Mouse (Mus musculus) kidney, postnatal 0 days (tissue): ENCODE measurements at regions not wholly inside any gene's neighbourhood (a gene's known extent, or its start where the extent isn't known, plus 50 kb on each side); places are given as distances from the start of the nearest gene placed in this dataset.

ENCODE experiments used
- ATAC-seq: fragments of 200-750 bp; cut with Nextera tagmentation; replicated peaks from 2 replicates; pipeline ENCODE4 v1.8.0; 2017; ENCODE audit warnings: low read depth, moderate number of reproducible peaks, moderate TSS enrichment, moderate library complexity; ENCODE audit not compliant: low FRiP score
- DNase-seq: peaks from one replicate; pipeline ENCODE4 v3.0.0-alpha.2; 2016; ENCODE audit warnings: low spot score
- H3K27ac ChIP-seq: fragments of 300-500 bp; sonication (generic); 2 replicates; pipeline ENCODE4 v1.5.1; 2014; ENCODE audit warnings: mild to moderate bottlenecking
- H3K27me3 ChIP-seq: fragments of 300-500 bp; sonication (generic); 2 replicates; pipeline ENCODE4 v1.6.1; 2014; ENCODE audit warnings: low read length, mixed read lengths; ENCODE audit not compliant: insufficient read depth
- H3K36me3 ChIP-seq: fragments of 300-500 bp; sonication (generic); 2 replicates; pipeline ENCODE4 v1.6.1; 2014; ENCODE audit warnings: low read length, mixed read lengths; ENCODE audit not compliant: insufficient read depth
- H3K4me1 ChIP-seq: fragments of 300-500 bp; sonication (generic); replicated peaks from 2 replicates; pipeline ENCODE4 v1.6.1; 2014; ENCODE audit warnings: antibody characterized with exemption, low read length, mixed read lengths; ENCODE audit not compliant: insufficient read depth
- H3K4me2 ChIP-seq: fragments of 300-500 bp; sonication (generic); 2 replicates; pipeline ENCODE4 v1.6.1; 2014; ENCODE audit warnings: mild to moderate bottlenecking, low read length, moderate library complexity, mixed read lengths
- H3K4me3 ChIP-seq: fragments of 300-500 bp; sonication (generic); replicated peaks from 2 replicates; pipeline ENCODE4 v1.5.1; 2014; ENCODE audit warnings: low read depth, low read length
- H3K9ac ChIP-seq: fragments of 300-500 bp; sonication (generic); 2 replicates; pipeline ENCODE4 v1.6.1; 2014; ENCODE audit warnings: low read depth, low read length
- H3K9me3 ChIP-seq: fragments of 300-500 bp; sonication (generic); replicated peaks from 2 replicates; pipeline ENCODE4 v1.6.1; 2016; ENCODE audit warnings: low read length, inconsistent platforms, mixed read lengths
- CTCF ChIP-seq: IDR thresholded peaks from 2 replicates; pipeline ENCODE4 v1.5.1; 2016; ENCODE audit warnings: antibody characterized with exemption, low read depth, mild to moderate bottlenecking, moderate library complexity
- WGBS: fragments of 180-500 bp; shearing (Covaris S2); extraction: QIAGEN DNeasy Blood & Tissue Kit; methylation state at CpG from one replicate; pipeline ENCODE4 v1.1.7; 2014; 5-methylcytosine and 5-hydroxymethylcytosine counted together

DNA sequence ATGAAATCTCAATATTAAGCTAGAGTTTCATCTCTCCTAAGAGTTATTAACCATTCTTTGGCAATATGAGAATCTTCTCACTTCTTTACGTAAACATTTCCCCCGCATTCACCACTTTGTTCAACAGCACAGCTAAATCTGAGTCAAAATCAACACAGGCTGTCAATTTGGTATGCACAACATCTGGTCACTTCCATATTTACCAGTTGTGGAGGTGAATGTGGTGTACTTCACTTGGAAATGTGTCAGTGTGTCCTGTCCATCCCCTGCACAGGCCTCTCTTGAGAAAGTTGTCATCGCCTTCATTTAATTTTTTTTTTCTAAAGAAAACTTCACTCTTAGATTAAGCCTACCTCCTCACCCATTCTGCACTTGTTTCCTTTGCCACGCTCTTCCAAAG lies 550.4 kb downstream of the Otol1 start:
- Histone ChIP-seq H3K36me3 (no peaks in the 10 kb centered on the region), H3K27ac (no peak overlapping the region), H3K4me2 (no peak overlapping the region), H3K9me3 (no peaks in the 10 kb centered on the region), H3K27me3 (no peaks in the 10 kb centered on the region), H3K9ac (no peak overlapping the region), H3K4me3 (no peak overlapping the region), H3K4me1 (no peaks in the 10 kb centered on the region)
- 77% methylated on average over 4 of the region's 4 CpGs for WGBS
- no peak for ATAC-seq
- TF ChIP-seq CTCF: no peak
- DNase-seq: no peak

DNA sequence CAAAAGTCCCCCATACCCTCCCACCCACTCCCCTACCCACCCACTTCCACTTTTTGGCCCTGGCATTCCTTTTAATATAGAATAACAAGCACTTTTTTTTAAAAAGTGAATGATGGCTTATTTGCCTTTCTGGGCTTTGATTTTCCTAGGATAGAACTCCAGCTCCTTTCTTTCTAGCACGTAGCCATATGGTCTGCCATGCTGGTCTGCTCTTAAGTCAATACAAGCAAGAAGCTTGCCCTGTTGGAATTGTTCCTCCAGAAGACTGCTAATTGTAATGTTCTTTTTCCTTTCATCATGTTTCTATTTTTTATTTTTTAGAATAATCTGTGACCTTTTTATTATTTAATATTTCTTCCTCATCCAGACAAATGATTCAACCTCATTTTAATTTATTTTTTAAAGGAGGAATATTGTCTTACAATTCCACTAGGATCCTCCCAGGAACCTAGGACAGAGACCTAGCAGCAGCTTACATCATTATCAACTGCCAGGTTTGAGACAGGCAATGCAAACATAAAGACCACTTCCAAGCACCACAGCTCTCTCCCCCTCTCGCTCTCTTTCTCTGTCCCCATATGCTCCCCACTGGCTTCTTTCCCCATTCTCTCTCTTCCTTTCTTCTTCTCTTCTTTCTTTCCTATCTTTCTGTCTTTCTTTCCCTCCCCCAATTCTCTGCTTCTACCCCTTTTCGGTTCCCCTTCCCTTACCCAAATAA lies 558.9 kb downstream of the Otol1 start:
- TF ChIP-seq CTCF: no peak
- DNase-seq (no peak), ATAC-seq (no peak)
- Histone ChIP-seq H3K9ac (no peak overlapping the region), H3K27me3 (no peaks in the 10 kb centered on the region), H3K4me1 (no peaks in the 10 kb centered on the region), H3K4me3 (no peak overlapping the region), H3K36me3 (no peaks in the 10 kb centered on the region), H3K9me3 (no peaks in the 10 kb centered on the region), H3K4me2 (no peak overlapping the region), H3K27ac (no peak overlapping the region)
- 68% methylated on average over 3 of the region's 3 CpGs for WGBS

DNA sequence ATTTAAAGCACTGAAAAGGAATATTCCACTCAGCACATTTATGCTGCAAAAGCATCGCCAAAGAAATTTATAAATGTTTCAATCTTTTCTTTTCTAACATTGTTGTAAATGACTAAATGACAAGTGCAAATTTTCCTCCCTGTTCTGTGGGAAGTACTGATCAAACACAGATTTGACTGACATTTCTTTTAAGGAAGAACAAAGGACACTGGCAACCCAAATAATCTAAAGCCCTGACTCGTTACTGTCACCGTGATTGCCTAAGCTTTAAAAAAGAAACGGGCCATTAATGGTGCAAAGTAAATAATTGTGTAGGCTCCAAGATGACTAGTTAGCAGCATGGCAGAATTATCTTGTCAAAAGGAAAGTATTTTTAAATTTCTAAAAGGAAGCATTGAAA lies 587.4 kb downstream of the Otol1 start:
- ATAC-seq (no peak), DNase-seq (no peak)
- H3K27ac ChIP-seq: no peak overlapping the region
- WGBS: 46% methylated on average over 4 of the region's 4 CpGs
- no peaks in the 10 kb centered on the region for H3K4me1 ChIP-seq
- no peak overlapping the region for H3K4me2 ChIP-seq
- TF ChIP-seq CTCF: no peak
- H3K36me3 ChIP-seq: no peaks in the 10 kb centered on the region
- H3K9me3 ChIP-seq: no peaks in the 10 kb centered on the region; the same call in 1 of the 2 replicates
- H3K9ac ChIP-seq: no peak overlapping the region
- no peaks in the 10 kb centered on the region for H3K27me3 ChIP-seq
- H3K4me3 ChIP-seq: no peak overlapping the region
